Mouse (Mus musculus): Measurements from ENCODE around the gene Gm15155. TPM values are rescaled to one million over a fixed set of nuclear protein-coding genes. Genes with fewer than 3 reads are reported as not detected.
"Not testable (repeated sequence)": the region's sequence is repeated elsewhere in the genome, so short reads cannot be mapped to it uniquely, and the experiment has no call there.

Gene Gm15155
- polyA plus RNA-seq, 1 experiment from 2014 or later: not detected

- H3K4me1 ChIP-seq: no peaks in the 10 kb centered on the region
- H3K27ac ChIP-seq: no peak overlapping the region
- H3K27me3 ChIP-seq: no peaks in the 10 kb centered on the region
- no peaks in the 10 kb centered on the region for H3K36me3 ChIP-seq
- no peaks in the 10 kb centered on the region for H3K9me3 ChIP-seq
- H3K9ac ChIP-seq: no peak overlapping the region
- H3K4me2 ChIP-seq (replicated peaks): no peak overlapping the region
- ATAC-seq (ENCODE audit: insufficient number of reproducible peaks, insufficient read depth, low FRiP score, low TSS enrichment): no peak
- H3K4me3 ChIP-seq: no peak overlapping the region
These were observed 547.0 kb downstream of the Gm15155 start for GRCm38 (mm10) chrX:156171587-156171986.

GRCm38 (mm10) chrX:156303806-156304205 is 679.3 kb downstream of the Gm15155 start:
- not testable (repeated sequence) for H3K27ac ChIP-seq; H3K9ac ChIP-seq; ATAC-seq (ENCODE audit: insufficient number of reproducible peaks, insufficient read depth, low FRiP score, low TSS enrichment); H3K4me3 ChIP-seq; H3K4me2 ChIP-seq (replicated peaks); H3K4me1 ChIP-seq; H3K27me3 ChIP-seq; H3K9me3 ChIP-seq; H3K36me3 ChIP-seq

Other genes with a start within 250 kb of the Gm15155 start
- gene Ptchd1, start 927 bp upstream of the Gm15155 start, polyA plus RNA-seq (2016; fragmentation: Nextera tagmentation; extraction: Ambion mirVana): 2.3 TPM in 2 replicates